ENCODE assay signal across 10 mouse cellular contexts in genomic region chr3:122360721-122361138, GRCm38 (mm10).
DNase-seq lines count a peak whose midpoint lies in the region; ATAC-seq lines count a peak whose summit lies in the region.
"Had no signal": no experiment of that assay in that cellular context is flagged by ENCODE, and none has a peak within 500 bp of the region (broad histone marks: within the 10 kb centered on the region; RNA-seq: fewer than 3 reads in every experiment).

No protein-coding gene starts in this region.

- no peaks in the 10 kb centered on the region for H3K9me3 ChIP-seq in forebrain, embryonic 12.5 days
- H3K9me3 ChIP-seq in forebrain, embryonic 14.5 days (replicated peaks; ENCODE audit: control insufficient read depth, low read length), result no peaks in the 10 kb centered on the region
- H3K9me3 ChIP-seq: limb, embryonic 15.5 days had no signal

- no peak for DNase-seq in forebrain, embryonic 14.5 days (ENCODE audit: low spot score)
- peak; percentile 48 for DNase-seq in NIH3T3 (ENCODE audit: low read depth)
- peak; percentile 54 to 82 for DNase-seq in heart, adult 9 months (ENCODE audit: low spot score in 2 of 2)
- peak; percentile 40 for DNase-seq in kidney, postnatal 14 days
- no peak for DNase-seq in thymus, postnatal 4 days
- no peak for DNase-seq in adrenal gland, postnatal 4 days (ENCODE audit: low spot score in 2 of 2)

- H3K4me2 ChIP-seq in forebrain, embryonic 12.5 days, result no peak overlapping the region
- no peak overlapping the region for H3K4me2 ChIP-seq in forebrain, embryonic 14.5 days (ENCODE audit: low read length)
- H3K4me2 ChIP-seq: limb, embryonic 15.5 days had no signal

- 27% methylated on average over 5 of the region's 5 CpGs for WGBS in forebrain, embryonic 12.5 days
- 33% methylated on average over 5 of the region's 5 CpGs for WGBS in forebrain, embryonic 14.5 days

- H3K36me3 ChIP-seq in forebrain, embryonic 12.5 days (replicated peaks), result no peaks in the 10 kb centered on the region
- no peaks in the 10 kb centered on the region for H3K36me3 ChIP-seq in forebrain, embryonic 14.5 days (ENCODE audit: control insufficient read depth, insufficient read depth, low read length)
- H3K36me3 ChIP-seq: limb, embryonic 15.5 days had no signal

- ATAC-seq in forebrain, embryonic 12.5 days (ENCODE audit: low FRiP score), result no peak
- ATAC-seq in forebrain, embryonic 14.5 days, result no peak
- ATAC-seq in inflammation-experienced regulatory T-cells, adult 6 months, result no peak

- peaks cover 23% of the 10 kb centered on the region for H3K4me1 ChIP-seq in forebrain, embryonic 12.5 days
- peaks cover 8% of the 10 kb centered on the region; the same call in 1 of the 2 replicates for H3K4me1 ChIP-seq in forebrain, embryonic 14.5 days (ENCODE audit: control insufficient read depth, insufficient read depth, low read length)

- H3K4me3 ChIP-seq in forebrain, embryonic 12.5 days (replicated peaks), result no peak overlapping the region
- no peak overlapping the region for H3K4me3 ChIP-seq in forebrain, embryonic 14.5 days (ENCODE audit: low read depth, low read length)
- H3K4me3 ChIP-seq: erythroblast, embryonic 14.5 days; limb, embryonic 15.5 days had no signal

- 0 out of 2 replicates have a peak overlapping the region, but pooled peaks have one; percentile 13 for H3K27ac ChIP-seq in forebrain, embryonic 12.5 days
- no peak overlapping the region for H3K27ac ChIP-seq in forebrain, embryonic 14.5 days (ENCODE audit: low read depth, low read length)
- H3K27ac ChIP-seq: limb, embryonic 15.5 days had no signal

- H3K9ac ChIP-seq in forebrain, embryonic 12.5 days, result no peak overlapping the region
- H3K9ac ChIP-seq in forebrain, embryonic 14.5 days (ENCODE audit: low read length), result no peak overlapping the region
- H3K9ac ChIP-seq: limb, embryonic 15.5 days had no signal

- H3K27me3 ChIP-seq in forebrain, embryonic 12.5 days, result no peaks in the 10 kb centered on the region
- H3K27me3 ChIP-seq in forebrain, embryonic 14.5 days (replicated peaks; ENCODE audit: control insufficient read depth, insufficient read depth, low read length), result no peaks in the 10 kb centered on the region
- H3K27me3 ChIP-seq: limb, embryonic 15.5 days had no signal

Comparison
In these comparisons a context has a peak if more than half of its experiments do, and no peak if none do; other contexts are left out.
1. DNase-seq: peak in NIH3T3 (single experiment), heart, adult 9 months (2 of 2) and kidney, postnatal 14 days (single experiment); none in forebrain, embryonic 14.5 days (single experiment), thymus, postnatal 4 days (single experiment) and adrenal gland, postnatal 4 days (0 of 2).